Comparison of ENCODE assay signal across 12 mouse cellular contexts in the genomic region with DNA sequence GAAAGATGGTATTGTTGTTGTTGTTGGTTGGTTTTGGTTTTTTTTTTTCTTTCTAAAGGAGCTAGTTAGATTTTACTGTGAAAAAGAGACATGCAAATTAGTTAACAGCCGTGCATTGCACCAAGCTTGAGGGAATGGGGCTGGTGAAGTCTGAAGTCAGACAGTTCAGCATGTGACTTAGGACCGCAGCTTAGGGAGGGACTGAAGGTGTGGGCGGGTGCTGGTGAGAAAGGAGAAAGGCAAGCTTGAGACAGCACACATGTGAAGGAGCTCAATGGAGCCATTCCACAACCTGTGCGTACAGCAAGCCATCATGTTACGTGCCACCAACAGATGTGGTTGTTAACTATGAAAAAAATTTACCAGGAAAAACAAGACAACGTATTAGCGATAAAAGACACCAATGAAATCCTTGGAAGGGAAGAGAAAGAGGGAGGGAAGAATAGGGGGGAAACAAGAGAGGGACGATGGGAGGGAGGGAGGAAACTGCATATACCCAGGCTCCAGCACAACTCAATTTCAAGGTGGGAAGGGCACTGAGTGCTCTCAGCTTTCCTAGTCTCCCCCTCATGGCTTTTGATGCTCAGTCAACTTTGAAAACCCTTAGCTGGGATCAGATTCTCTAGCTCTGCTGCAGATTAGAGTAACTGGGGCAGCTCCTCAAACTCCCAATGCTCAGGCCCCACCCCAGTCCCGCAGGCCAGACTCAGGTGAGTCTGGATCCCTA.
A peak's percentile ranks its signal among the peaks of the same experiment; 100 is the strongest.
DNase-seq lines count a peak whose midpoint lies in the region; ATAC-seq and TF ChIP-seq lines count a peak whose summit lies in the region.
"Had no signal": no experiment of that assay in that cellular context is flagged by ENCODE, and none has a peak within 500 bp of the region (broad histone marks: within the 10 kb centered on the region; RNA-seq: fewer than 3 reads in every experiment).

No protein-coding gene starts in this region.

- H3K9me3 ChIP-seq in hindbrain, embryonic 15.5 days, result no peaks in the 10 kb centered on the region

- TF ChIP-seq POLR2A in lung, adult 2 months (IDR thresholded peaks at IDR 0.05; ENCODE audit: borderline replicate concordance, extremely low read depth, low read depth, low read length), result no peak
- no peak for TF ChIP-seq POLR2A in olfactory bulb, adult 2 months (IDR thresholded peaks at IDR 0.05; ENCODE audit: insufficient read depth, low read depth, low read length)

- H3K27me3 ChIP-seq in hindbrain, embryonic 15.5 days, result no peaks in the 10 kb centered on the region

- H3K36me3 ChIP-seq in hindbrain, embryonic 15.5 days, result no peaks in the 10 kb centered on the region
- H3K36me3 ChIP-seq: G1E had no signal

- TF ChIP-seq CTCF in lung, adult 2 months (IDR thresholded peaks at IDR 0.05; ENCODE audit: insufficient read depth, low read length), result no peak
- no peak for TF ChIP-seq CTCF in olfactory bulb, adult 2 months (IDR thresholded peaks at IDR 0.05; ENCODE audit: insufficient read depth, low read depth, low read length)

- H3K4me1 ChIP-seq in lung, adult 2 months (ENCODE audit: control insufficient read depth, insufficient read depth, low read length), result no peaks in the 10 kb centered on the region
- 0 out of 2 replicates have a peak, but pooled peaks cover 5% of the 10 kb centered on the region for H3K4me1 ChIP-seq in hindbrain, embryonic 15.5 days (replicated peaks)
- H3K4me1 ChIP-seq in olfactory bulb, adult 2 months (ENCODE audit: control insufficient read depth, insufficient read depth, low read length), result peaks cover 3% of the 10 kb centered on the region; the same call in 1 of the 2 replicates

- no peak overlapping the region for H3K9ac ChIP-seq in hindbrain, embryonic 15.5 days

- ATAC-seq in hindbrain, embryonic 15.5 days (ENCODE audit: low FRiP score, low read depth), result peak; percentile 35; the same call in 1 of the 2 replicates

- H3K4me2 ChIP-seq in hindbrain, embryonic 15.5 days, result no peak overlapping the region

- no peak overlapping the region for H3K4me3 ChIP-seq in lung, adult 2 months (replicated peaks; ENCODE audit: extremely low read depth, low read depth, low read length)
- H3K4me3 ChIP-seq in hindbrain, embryonic 15.5 days, result no peak overlapping the region
- no peak overlapping the region for H3K4me3 ChIP-seq in olfactory bulb, adult 2 months (ENCODE audit: insufficient read depth, low read depth, low read length)

- WGBS in lung, adult 2 months, result 87% methylated on average over 9 of the region's 9 CpGs
- WGBS in hindbrain, embryonic 15.5 days, result 78% methylated on average over 9 of the region's 9 CpGs
- WGBS in olfactory bulb, adult 2 months, result 42% methylated on average over 9 of the region's 9 CpGs

- DNase-seq in lung, postnatal 25 days (ENCODE audit: low spot score), result peak; percentile 18
- no peak for DNase-seq in lung, adult 2 months
- DNase-seq in brain, adult 2 months (ENCODE audit: low read depth, low spot score), result peak; percentile 34
- DNase-seq in left cerebral cortex, adult 8-10 months (ENCODE audit: low spot score in 2 of 2), result no peak
- DNase-seq in layer of hippocampus, postnatal 10 days (ENCODE audit: low spot score in 2 of 2), result no peak
- DNase-seq in gastrocnemius, postnatal 25 days, result no peak
- DNase-seq: adrenal gland, postnatal 10 days; cerebellum, postnatal 25 days; lung, postnatal 14 days had no signal

- H3K27ac ChIP-seq in hindbrain, embryonic 15.5 days (replicated peaks), result no peak overlapping the region
- H3K27ac ChIP-seq in olfactory bulb, adult 2 months (ENCODE audit: insufficient read depth, low read depth, low read length), result 0 out of 2 replicates have a peak overlapping the region, but pooled peaks have one; percentile 4

Comparison
In these comparisons a context has a peak if more than half of its experiments do, and no peak if none do; other contexts are left out.
1. DNase-seq: peak in lung, postnatal 25 days (single experiment) and brain, adult 2 months (single experiment); none in lung, adult 2 months (single experiment), left cerebral cortex, adult 8-10 months (0 of 2), layer of hippocampus, postnatal 10 days (0 of 2) and gastrocnemius, postnatal 25 days (single experiment).